ENCODE assay signal across 28 mouse cellular contexts in genomic region chr2:151777366-151777765, GRCm38 (mm10).
"Had no signal": no experiment of that assay in that cellular context is flagged by ENCODE, and none has a peak within 500 bp of the region (broad histone marks: within the 10 kb centered on the region; RNA-seq: fewer than 3 reads in every experiment).

No protein-coding gene starts in this region.

- H3K9me3 ChIP-seq: limb, embryonic 10.5 days; limb, embryonic 12.5 days; limb, embryonic 13.5 days; limb, embryonic 15.5 days; liver, embryonic 12.5 days; liver, embryonic 13.5 days; liver, embryonic 15.5 days; lung, embryonic 15.5 days; megakaryocyte, embryonic 14.5 days; midbrain, embryonic 10.5 days; midbrain, embryonic 12.5 days; midbrain, embryonic 13.5 days; midbrain, embryonic 15.5 days; neural tube, embryonic 12.5 days had no signal

- H3K27ac ChIP-seq: limb, embryonic 10.5 days; limb, embryonic 12.5 days; limb, embryonic 13.5 days; limb, embryonic 15.5 days; liver, embryonic 12.5 days; liver, embryonic 13.5 days; liver, embryonic 14.5 days; liver, embryonic 15.5 days; lung, embryonic 15.5 days; macrophage; midbrain, embryonic 10.5 days; midbrain, embryonic 12.5 days; midbrain, embryonic 13.5 days; midbrain, embryonic 15.5 days; neural tube, embryonic 12.5 days had no signal

- H3K36me3 ChIP-seq: limb, embryonic 10.5 days; limb, embryonic 12.5 days; limb, embryonic 13.5 days; limb, embryonic 15.5 days; liver, embryonic 12.5 days; liver, embryonic 13.5 days; liver, embryonic 15.5 days; lung, embryonic 15.5 days; midbrain, embryonic 10.5 days; midbrain, embryonic 12.5 days; midbrain, embryonic 13.5 days; midbrain, embryonic 15.5 days; neural tube, embryonic 12.5 days had no signal

- H3K4me3 ChIP-seq: limb, embryonic 10.5 days; limb, embryonic 12.5 days; limb, embryonic 13.5 days; limb, embryonic 15.5 days; liver, embryonic 12.5 days; liver, embryonic 13.5 days; liver, embryonic 15.5 days; lung, embryonic 15.5 days; megakaryocyte, embryonic 14.5 days; midbrain, embryonic 10.5 days; midbrain, embryonic 12.5 days; midbrain, embryonic 13.5 days; midbrain, embryonic 15.5 days; myocyte; neural tube, embryonic 12.5 days had no signal

- H3K27me3 ChIP-seq: limb, embryonic 12.5 days; limb, embryonic 13.5 days; limb, embryonic 15.5 days; lung, embryonic 15.5 days; midbrain, embryonic 12.5 days; midbrain, embryonic 13.5 days; midbrain, embryonic 15.5 days; neural tube, embryonic 12.5 days had no signal

- DNase-seq: left cerebral cortex, postnatal 4 days; liver; liver, embryonic 13.5 days; liver, postnatal 0 days; lung, adult 18-20 months; lung, adult 2 months; lung, embryonic 14.5 days; lung, postnatal 10 days; lung, postnatal 14 days; lung, postnatal 36 days; lung, postnatal 4 days; midbrain, embryonic 14.5 days had no signal

- H3K4me1 ChIP-seq: limb, embryonic 12.5 days; limb, embryonic 15.5 days; liver, embryonic 13.5 days; liver, embryonic 15.5 days; lung, embryonic 15.5 days; megakaryocyte, embryonic 14.5 days; midbrain, embryonic 12.5 days; midbrain, embryonic 15.5 days; neural tube, embryonic 12.5 days had no signal

- H3K9ac ChIP-seq: limb, embryonic 12.5 days; limb, embryonic 13.5 days; limb, embryonic 15.5 days; liver, embryonic 12.5 days; liver, embryonic 13.5 days; liver, embryonic 14.5 days; liver, embryonic 15.5 days; liver, postnatal 0 days; lung, embryonic 14.5 days; lung, embryonic 15.5 days; midbrain, embryonic 12.5 days; midbrain, embryonic 13.5 days; midbrain, embryonic 15.5 days; neural tube, embryonic 12.5 days had no signal
